Mouse (Mus musculus): ENCODE data around the gene Tbc1d24. TPM values are rescaled to one million over a fixed set of nuclear protein-coding genes. Genes with fewer than 3 reads are reported as not detected.

Gene Tbc1d24
- total RNA-seq, 4 experiments from 2014 or later: 59.5 to 65.9 (median 63.6) TPM

DNA sequence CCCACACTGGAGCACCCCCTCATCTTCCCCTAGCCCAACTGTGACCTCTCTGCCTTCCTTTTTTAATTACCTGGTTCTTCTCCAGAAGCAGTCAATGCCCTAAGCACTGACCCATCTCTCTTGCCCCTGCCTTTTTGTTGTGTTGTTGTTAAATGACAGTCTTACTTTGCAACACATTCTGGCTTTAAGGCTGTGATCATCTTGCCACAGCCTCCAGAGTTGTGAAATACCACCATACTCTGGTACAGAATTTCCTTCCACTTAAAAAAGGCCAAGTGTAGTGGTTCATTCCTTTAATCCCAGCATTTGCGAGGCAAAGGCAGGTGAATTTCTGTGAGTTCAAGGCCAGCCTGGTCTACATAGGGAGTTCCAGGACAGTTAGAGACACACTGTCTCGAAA is 14.4 kb downstream of the Tbc1d24 start:
- no peak for DNase-seq (ENCODE audit: low spot score in 2 of 2)

GRCm38 (mm10) chr17:24174259-24174658 is 31.1 kb downstream of the Tbc1d24 start:
- no peak for DNase-seq (ENCODE audit: low spot score in 2 of 2)

DNA sequence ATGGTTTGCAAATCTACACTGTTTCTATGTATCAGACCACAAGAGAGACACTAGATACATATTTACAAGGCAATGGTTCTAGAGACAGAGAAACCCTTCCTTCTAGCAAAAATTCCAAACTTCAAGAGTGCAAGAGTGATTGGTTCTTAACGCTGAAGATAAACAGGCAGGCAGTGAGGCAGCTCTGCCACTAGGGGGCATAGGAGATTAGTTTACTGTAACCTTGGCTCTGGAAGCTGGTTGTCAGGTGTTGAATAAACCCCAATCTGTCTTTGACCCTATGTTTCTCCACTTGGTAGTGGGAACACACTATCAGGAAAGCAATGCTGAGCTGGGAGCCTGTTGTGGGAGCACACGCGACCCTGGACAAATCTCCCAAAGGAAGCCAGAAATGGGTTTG is 31.9 kb downstream of the Tbc1d24 start:
- peak in 1 of 2 experiments; percentile 47 for DNase-seq (ENCODE audit: low spot score in 2 of 2)

- no peak for DNase-seq (ENCODE audit: low spot score in 2 of 2)
Observed at GRCm38 (mm10) chr17:24171738-24172137, 33.6 kb downstream of the Tbc1d24 start.

DNA sequence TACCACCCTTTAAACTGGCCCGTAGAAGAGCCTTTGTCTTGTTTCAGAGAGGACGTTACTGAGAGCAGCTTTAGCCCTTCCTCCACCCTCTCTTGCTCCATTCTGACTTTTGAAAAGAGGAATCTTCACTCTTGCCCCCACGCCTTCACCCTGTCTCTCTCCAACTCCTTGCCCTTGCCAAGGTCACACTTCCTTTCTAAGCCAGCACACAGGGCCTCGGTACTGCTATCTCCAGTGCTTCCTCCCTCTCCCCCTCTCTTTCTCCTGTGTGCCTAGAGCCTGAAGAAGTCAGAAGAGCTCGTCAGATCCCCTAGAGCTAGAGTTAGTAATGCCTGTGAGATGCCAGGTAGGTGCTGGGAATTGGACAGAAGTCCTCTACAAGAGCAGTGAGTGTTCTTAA is 34.6 kb downstream of the Tbc1d24 start:
- DNase-seq (ENCODE audit: low spot score in 2 of 2): no peak

DNA sequence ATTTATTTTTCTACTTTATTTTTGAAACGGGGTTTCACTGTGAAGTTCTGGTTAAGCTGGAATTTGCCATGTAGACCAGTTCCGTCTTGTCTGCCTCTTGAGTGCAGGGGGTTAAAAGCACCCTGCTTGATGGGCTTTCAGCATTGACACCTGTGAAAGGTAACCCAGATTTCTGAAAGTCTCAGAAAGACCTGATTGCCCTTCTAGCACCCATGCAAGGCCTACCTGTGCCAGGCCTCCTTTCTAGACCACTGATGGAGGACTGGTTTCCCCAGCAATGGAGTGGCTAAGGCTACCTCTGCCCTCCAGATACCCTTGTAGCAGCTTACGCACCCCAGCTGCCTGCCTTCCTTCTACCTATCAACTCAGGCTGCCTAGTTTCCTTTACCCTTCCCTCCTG is 35.2 kb downstream of the Tbc1d24 start:
- DNase-seq (ENCODE audit: low spot score in 2 of 2): no peak

- DNase-seq (ENCODE audit: low spot score in 2 of 2): peak; percentile 94 to 96
Observed at GRCm38 (mm10) chr17:24169317-24170065, 35.9 kb downstream of the Tbc1d24 start, which contains the start of gene Atp6v0c. Atp6v0c (minus strand) TSS chr17:24169702.

DNA sequence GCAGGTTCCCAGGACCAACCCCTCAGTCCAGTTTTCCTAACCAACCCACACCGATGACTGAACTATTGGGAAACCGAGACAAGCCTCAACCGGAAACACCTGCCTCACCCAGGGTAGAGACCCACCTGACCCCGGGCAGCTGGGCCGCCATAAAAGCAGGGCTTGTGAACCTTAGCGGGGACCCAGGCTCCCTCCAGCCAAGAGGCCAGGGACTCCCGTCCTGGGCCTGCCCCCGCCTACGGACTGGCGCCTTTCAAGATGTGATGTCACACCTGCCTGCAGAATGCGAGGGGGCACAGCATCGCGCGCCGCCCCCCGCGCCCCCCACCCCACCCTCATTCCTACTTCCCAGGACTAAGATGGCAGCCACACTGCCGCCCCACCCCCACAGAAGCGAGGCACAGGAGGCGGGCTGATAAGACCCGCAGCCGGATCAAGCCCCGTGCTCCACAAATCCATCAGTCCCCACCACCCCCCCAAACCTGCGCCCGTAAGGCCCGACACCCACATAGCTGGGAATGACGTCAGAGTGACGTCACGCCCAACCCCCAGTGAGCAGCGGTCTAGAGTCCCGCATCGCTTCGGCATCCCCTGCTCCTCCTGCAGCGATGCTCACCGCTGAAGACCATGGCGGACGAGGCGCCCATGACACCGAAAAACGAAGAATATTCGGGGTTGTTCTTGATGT is 36.6 kb downstream of the Tbc1d24 start:
- peak; percentile 24 to 75 for DNase-seq (ENCODE audit: low spot score in 2 of 2)

GRCm38 (mm10) chr17:24167891-24168505 is 37.4 kb downstream of the Tbc1d24 start:
- no peak for DNase-seq (ENCODE audit: low spot score in 2 of 2)

GRCm38 (mm10) chr17:24167120-24167519 is 38.2 kb downstream of the Tbc1d24 start:
- DNase-seq (ENCODE audit: low spot score in 2 of 2): no peak

DNA sequence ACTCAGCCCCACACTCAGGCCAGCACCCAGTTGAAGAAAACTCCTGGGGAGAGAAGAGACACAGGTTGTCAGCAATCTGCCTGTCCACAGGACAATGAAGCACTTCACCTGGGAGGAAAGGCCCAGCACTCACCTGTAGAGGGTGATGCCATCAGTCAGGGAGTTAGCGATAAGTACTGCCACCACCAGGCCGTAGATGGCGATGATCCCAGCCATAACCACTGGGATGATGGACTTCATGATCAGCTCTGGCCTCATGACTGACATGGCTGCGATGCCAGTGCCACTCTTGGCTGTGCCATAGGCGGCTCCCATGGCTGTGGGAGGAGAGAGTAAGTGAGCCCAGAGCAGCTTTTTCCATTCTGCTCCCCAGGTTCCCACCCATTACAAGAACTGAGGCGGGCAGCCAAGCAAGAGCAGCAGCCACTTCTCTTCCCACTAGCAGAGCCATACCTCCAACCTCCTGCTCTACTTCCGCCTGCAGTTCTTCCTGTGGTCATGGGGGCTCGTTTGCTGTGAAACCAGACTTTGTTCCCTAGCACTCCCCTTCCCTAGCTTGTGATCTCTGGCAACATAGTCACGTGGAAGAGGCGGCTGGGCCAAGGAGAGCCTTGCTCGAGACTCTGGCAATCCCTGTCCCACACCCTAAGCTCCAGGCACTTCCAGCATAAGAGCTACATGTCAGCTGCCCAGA is 40.6 kb downstream of the Tbc1d24 start:
- DNase-seq (ENCODE audit: low spot score in 2 of 2): no peak

DNA sequence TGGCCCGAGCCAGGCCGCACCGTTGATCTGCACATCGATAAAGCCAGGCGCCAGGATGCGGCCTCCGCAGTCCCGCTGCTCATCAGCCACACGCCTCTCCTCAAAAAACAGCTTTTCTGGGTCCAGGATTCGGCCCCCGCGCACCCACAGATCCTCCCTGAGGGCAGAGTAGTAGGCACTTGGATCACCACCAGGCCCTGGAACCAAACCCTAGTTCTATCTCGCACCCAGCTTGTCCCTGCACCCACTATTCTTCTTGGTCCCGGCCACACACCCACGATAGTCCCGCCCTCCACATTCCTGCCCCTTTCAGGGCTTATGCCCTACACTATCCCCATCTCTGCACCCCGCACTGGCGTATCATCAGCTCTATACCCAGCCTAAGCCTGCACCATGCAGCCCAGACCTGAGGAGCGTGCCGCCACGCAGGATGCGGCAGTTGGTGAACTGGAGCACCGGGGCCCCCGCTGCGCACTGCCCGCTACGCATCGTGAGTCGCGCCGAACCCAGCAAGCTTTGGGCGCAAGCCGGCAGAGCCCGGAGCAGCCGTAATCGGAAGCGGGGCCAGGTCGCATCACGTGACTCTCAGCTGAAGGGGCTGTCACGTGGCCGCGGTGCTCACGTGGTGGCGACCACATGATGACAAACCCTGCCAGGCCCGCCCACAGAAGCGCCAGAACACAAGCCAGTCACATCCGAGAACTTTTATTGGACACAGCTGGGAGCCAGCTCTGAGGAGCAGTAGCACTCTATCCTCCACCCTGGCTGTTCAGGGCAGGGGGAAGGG is 42.0 kb downstream of the Tbc1d24 start, which contains the start of gene Amdhd2:
Gene Amdhd2, minus strand, starts transcription at position 591 of the 787 bp plus-strand sequence.
- DNase-seq (ENCODE audit: low spot score in 2 of 2): peak; percentile 98

- DNase-seq (ENCODE audit: low spot score in 2 of 2): peak in 1 of 2 experiments; percentile 39
Observed at GRCm38 (mm10) chr17:24162584-24163175, 42.7 kb downstream of the Tbc1d24 start.

GRCm38 (mm10) chr17:24161466-24161865 is 43.9 kb downstream of the Tbc1d24 start:
- no peak for DNase-seq (ENCODE audit: low spot score in 2 of 2)

- DNase-seq (ENCODE audit: low spot score in 2 of 2): no peak
Observed at GRCm38 (mm10) chr17:24157526-24157925, 47.8 kb downstream of the Tbc1d24 start.

DNA sequence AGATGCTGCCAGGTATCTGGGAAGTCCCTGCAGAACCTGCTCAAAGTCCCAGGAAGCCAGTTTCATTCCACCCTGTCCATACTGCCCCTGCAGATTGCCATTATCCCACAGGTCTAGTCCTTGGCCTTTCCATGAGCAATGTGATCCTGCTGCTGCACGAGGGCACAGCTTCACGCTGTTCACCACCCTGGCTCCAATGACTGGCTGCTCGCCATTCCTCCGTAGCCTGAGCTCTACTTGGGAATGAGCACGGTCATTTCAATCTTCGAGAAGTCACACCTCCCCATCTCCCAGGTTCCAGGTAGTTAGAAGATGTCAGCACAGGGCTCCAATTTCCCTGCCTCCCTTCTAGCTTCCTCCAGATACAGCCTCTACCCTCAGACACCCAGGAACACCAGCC is 48.2 kb downstream of the Tbc1d24 start:
- no peak for DNase-seq (ENCODE audit: low spot score in 2 of 2)

- no peak for DNase-seq (ENCODE audit: low spot score in 2 of 2)
Observed at GRCm38 (mm10) chr17:24156394-24156793, 49.0 kb downstream of the Tbc1d24 start.

GRCm38 (mm10) chr17:24155742-24156141 is 49.6 kb downstream of the Tbc1d24 start:
- DNase-seq (ENCODE audit: low spot score in 2 of 2): no peak

- DNase-seq (ENCODE audit: low spot score in 2 of 2): no peak
Observed at GRCm38 (mm10) chr17:24154463-24154862, 50.9 kb downstream of the Tbc1d24 start.

GRCm38 (mm10) chr17:24151890-24152563 is 53.3 kb downstream of the Tbc1d24 start:
- DNase-seq (ENCODE audit: low spot score in 2 of 2): peak; percentile 48 to 71
